Comparison of ENCODE assay signal across 8 mouse cellular contexts in genomic region chr12:85497310-85498135, GRCm38 (mm10). TPM values are rescaled to one million over a fixed set of nuclear protein-coding genes. Genes with fewer than 3 reads are reported as not detected.
DNase-seq lines count a peak whose midpoint lies in the region; ATAC-seq and TF ChIP-seq lines count a peak whose summit lies in the region.

No protein-coding gene starts in this region.

- TF ChIP-seq CTCF in thymus, adult 2 months (IDR thresholded peaks at IDR 0.05; ENCODE audit: borderline replicate concordance, control insufficient read depth, extremely low read depth, insufficient read depth, low read length, poor library complexity) = no peak

- no peak overlapping the region for H3K4me3 ChIP-seq in thymus, adult 2 months (ENCODE audit: control insufficient read depth, insufficient read depth, low read length)
- H3K4me3 ChIP-seq in limb, embryonic 14.5 days (replicated peaks; ENCODE audit: low read length) = no peak overlapping the region
- no peak overlapping the region for H3K4me3 ChIP-seq in stomach, embryonic 16.5 days (replicated peaks; ENCODE audit: low read length)

- H3K9ac ChIP-seq in limb, embryonic 14.5 days (ENCODE audit: low read depth, low read length, severe bottlenecking) = no peak overlapping the region
- H3K9ac ChIP-seq in stomach, embryonic 16.5 days (ENCODE audit: low read length) = 0 out of 2 replicates have a peak overlapping the region, but pooled peaks have one; percentile 31

- no peaks in the 10 kb centered on the region for H3K36me3 ChIP-seq in thymus, adult 2 months (ENCODE audit: control insufficient read depth, insufficient read depth, low read length)
- no peaks in the 10 kb centered on the region for H3K36me3 ChIP-seq in limb, embryonic 14.5 days (ENCODE audit: control insufficient read depth, insufficient read depth, low read length)
- H3K36me3 ChIP-seq in stomach, embryonic 16.5 days (ENCODE audit: control insufficient read depth, insufficient read depth, low read length) = no peaks in the 10 kb centered on the region

- ATAC-seq in limb, embryonic 14.5 days (ENCODE audit: low FRiP score, low read depth) = peak; percentile 45
- no peak for ATAC-seq in stomach, embryonic 16.5 days (ENCODE audit: insufficient read depth, low FRiP score)

- peaks cover 14% of the 10 kb centered on the region for H3K4me1 ChIP-seq in thymus, adult 2 months (replicated peaks; ENCODE audit: control insufficient read depth, insufficient read depth, low read length)
- H3K4me1 ChIP-seq in limb, embryonic 14.5 days (ENCODE audit: control insufficient read depth, insufficient read depth, low read length) = no peaks in the 10 kb centered on the region
- H3K4me1 ChIP-seq in stomach, embryonic 16.5 days (ENCODE audit: control insufficient read depth, insufficient read depth, low read length) = peaks cover 8% of the 10 kb centered on the region; the same call in 1 of the 2 replicates

- no peaks in the 10 kb centered on the region for H3K27me3 ChIP-seq in thymus, adult 2 months (ENCODE audit: control insufficient read depth, insufficient read depth, low read length)
- H3K27me3 ChIP-seq in limb, embryonic 14.5 days (ENCODE audit: control insufficient read depth, insufficient read depth, low read length) = no peaks in the 10 kb centered on the region
- H3K27me3 ChIP-seq in stomach, embryonic 16.5 days (ENCODE audit: control insufficient read depth, insufficient read depth, low read length) = no peaks in the 10 kb centered on the region

- DNase-seq in thymus, adult 2 months = no peak
- DNase-seq in thymus, adult 18-20 months = no peak
- DNase-seq in gastrocnemius, postnatal 25 days = peak; percentile 74
- no peak for DNase-seq in limb, embryonic 14.5 days (ENCODE audit: low spot score)
- DNase-seq in right cerebral cortex, postnatal 10 days (ENCODE audit: low spot score in 2 of 2) = no peak
- no peak for DNase-seq in layer of hippocampus, postnatal 25 days (ENCODE audit: extremely low spot score in 1 of 2, low spot score in 1 of 2)
- no peak for DNase-seq in cerebellum, adult 11 months

- H3K27ac ChIP-seq in thymus, adult 2 months (ENCODE audit: control insufficient read depth, insufficient read depth, low read length) = peak overlapping the region; percentile 29
- no peak overlapping the region for H3K27ac ChIP-seq in limb, embryonic 14.5 days (replicated peaks; ENCODE audit: low read depth, low read length)
- peak overlapping the region; percentile 10; the same call in 1 of the 2 replicates for H3K27ac ChIP-seq in stomach, embryonic 16.5 days (ENCODE audit: low read length)

- peaks cover 8% of the 10 kb centered on the region; the same call in 1 of the 2 replicates for H3K9me3 ChIP-seq in limb, embryonic 14.5 days (ENCODE audit: control insufficient read depth, low read length)
- peaks cover 8% of the 10 kb centered on the region; the same call in 1 of the 2 replicates for H3K9me3 ChIP-seq in stomach, embryonic 16.5 days (replicated peaks; ENCODE audit: control insufficient read depth, low read length)

- no peak overlapping the region for H3K4me2 ChIP-seq in limb, embryonic 14.5 days (replicated peaks; ENCODE audit: low read depth, low read length, severe bottlenecking)
- H3K4me2 ChIP-seq in stomach, embryonic 16.5 days (ENCODE audit: low read depth, low read length) = no peak overlapping the region

- WGBS in thymus, adult 2 months = 36% methylated on average over 11 of the region's 11 CpGs
- 60% methylated on average over 11 of the region's 11 CpGs for WGBS in limb, embryonic 14.5 days
- WGBS in stomach, embryonic 16.5 days = 52% methylated on average over 11 of the region's 11 CpGs

- TF ChIP-seq POLR2A in thymus, adult 2 months (IDR thresholded peaks at IDR 0.05; ENCODE audit: control insufficient read depth, extremely low read depth, insufficient read depth, low read length, poor library complexity) = no peak
- no peak for TF ChIP-seq POLR2A in limb, embryonic 14.5 days (IDR thresholded peaks at IDR 0.05; ENCODE audit: borderline replicate concordance, extremely low read depth, insufficient read depth, insufficient read length)

RNA-seq across cellular contexts. Expression of gene Fos, which starts 23.8 kb away (rescaled TPM):
- 12.1 and 12.6 TPM in 2 replicates for polyA plus RNA-seq in thymus, adult 2 months (2012; rRNA removed)
- 10 to 100 TPM in 1 of 2 experiments, 1 to 10 TPM in 1; 5.1 to 11.6 TPM for total RNA-seq in gastrocnemius, postnatal 25 days (2021)
- polyA plus RNA-seq in limb, embryonic 14.5 days (2012; rRNA removed) = 13.6 and 19.7 TPM in 2 replicates
- polyA plus RNA-seq in limb, embryonic 14.5 days (2014; fragmentation: Nextera tagmentation; extraction: Ambion mirVana) = 17.1 and 19.3 TPM in 2 replicates
- 16.1 and 21.1 TPM in 2 replicates for polyA plus RNA-seq in stomach, embryonic 16.5 days (2015; fragmentation: Nextera tagmentation; extraction: Ambion mirVana)
- total RNA-seq in layer of hippocampus, postnatal 25 days (2021) = 10 to 100 TPM; 10.7 to 13.9 TPM
